Mouse (Mus musculus): ENCODE measurements around the gene Ppara.

DNA sequence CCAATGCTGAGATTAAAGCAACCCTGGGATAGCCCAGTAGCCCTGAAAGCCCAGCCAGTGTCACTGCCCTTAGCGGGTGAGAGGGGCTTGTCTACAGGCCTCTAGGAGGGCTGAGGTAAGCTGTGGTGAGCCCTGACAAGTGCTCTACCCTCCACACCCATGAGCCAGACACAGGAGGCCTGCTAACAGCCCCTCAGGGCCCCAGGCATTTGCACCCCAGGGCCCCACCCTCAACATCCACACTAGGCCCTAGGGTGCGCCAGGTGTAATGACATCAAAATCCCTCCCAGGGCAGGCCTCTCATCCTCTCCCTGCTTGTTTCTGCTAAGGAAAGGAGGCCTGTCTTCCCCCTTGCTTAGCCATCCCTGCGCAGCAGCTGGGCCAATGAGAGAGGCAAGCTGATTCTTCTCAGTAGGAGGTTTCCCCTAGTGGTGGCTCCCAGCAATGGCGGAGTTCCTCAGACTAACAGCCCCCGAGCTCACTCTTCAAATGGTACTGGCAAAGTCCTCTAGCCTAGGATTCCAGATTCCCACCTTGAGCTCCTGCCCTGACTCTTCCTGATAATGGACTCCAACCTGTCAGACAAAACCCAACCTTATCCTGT lies 22.1 kb upstream of the Ppara start:
- no peak for TF ChIP-seq POLR2A (IDR thresholded peaks at IDR 0.05; ENCODE audit: insufficient read depth, low read depth, low read length)
- peak; percentile 57 for TF ChIP-seq CTCF (IDR thresholded peaks at IDR 0.05)
